In the genomic region with DNA sequence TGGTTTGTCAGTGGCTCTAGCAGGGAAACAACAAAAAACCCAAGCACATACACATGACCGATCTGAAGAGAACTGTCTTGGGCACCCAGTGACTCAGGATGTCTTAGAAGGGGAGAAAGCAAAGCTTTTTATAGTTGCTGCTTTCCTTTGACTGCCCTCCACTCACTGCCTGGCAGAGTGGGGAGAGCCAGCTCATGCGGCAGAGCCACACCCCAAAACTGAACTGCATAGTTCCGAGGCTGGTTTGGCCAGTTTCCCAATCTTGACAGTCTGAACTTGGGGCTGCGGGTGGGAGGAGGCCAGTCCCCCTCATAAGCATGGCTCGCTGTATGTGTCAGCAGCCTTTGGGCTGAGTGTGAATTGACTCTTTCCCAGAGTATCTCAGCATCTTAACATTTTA, we compare ENCODE assay signal across 8 mouse cellular contexts. TPM values are rescaled to one million over a fixed set of nuclear protein-coding genes. Genes with fewer than 3 reads are reported as not detected.
A peak's percentile ranks its signal among the peaks of the same experiment; 100 is the strongest.
DNase-seq lines count a peak whose midpoint lies in the region; ATAC-seq and TF ChIP-seq lines count a peak whose summit lies in the region.

No protein-coding gene starts in this region.

- H3K9ac ChIP-seq in forebrain, postnatal 0 days, result no peak overlapping the region

- peak; percentile 29 to 38 for DNase-seq in kidney, postnatal 4 days
- no peak for DNase-seq in kidney, postnatal 36 days
- peak; percentile 62 for DNase-seq in brain, embryonic 14.5 days (ENCODE audit: low read depth)
- no peak for DNase-seq in forebrain, postnatal 0 days
- DNase-seq in lung, postnatal 4 days, result peak; percentile 51 to 56
- DNase-seq in retina, embryonic 14.5 days (ENCODE audit: low spot score), result no peak
- no peak for DNase-seq in cerebellum, postnatal 36 days
- no peak for DNase-seq in cerebellum, adult 18-20 months

- no peaks in the 10 kb centered on the region for H3K27me3 ChIP-seq in forebrain, postnatal 0 days (ENCODE audit: insufficient read depth, low read length)

- peaks cover 43% of the 10 kb centered on the region for H3K36me3 ChIP-seq in forebrain, postnatal 0 days (ENCODE audit: insufficient read depth)

- H3K4me1 ChIP-seq in forebrain, postnatal 0 days (ENCODE audit: insufficient read depth), result no peaks in the 10 kb centered on the region

- H3K4me2 ChIP-seq in forebrain, postnatal 0 days (ENCODE audit: low read depth), result no peak overlapping the region

- ATAC-seq in forebrain, postnatal 0 days, result peak; percentile 12

- no peaks in the 10 kb centered on the region for H3K9me3 ChIP-seq in forebrain, postnatal 0 days (ENCODE audit: low read length)

- H3K4me3 ChIP-seq in forebrain, postnatal 0 days (ENCODE audit: low read depth, low read length), result no peak overlapping the region

- TF ChIP-seq POLR2A in brain, embryonic 14.5 days (IDR thresholded peaks at IDR 0.05; ENCODE audit: borderline replicate concordance, extremely low read depth, insufficient read depth, insufficient read length, poor library complexity, severe bottlenecking), result no peak

- WGBS in forebrain, postnatal 0 days, result 23% methylated on average over 5 of the region's 5 CpGs

- H3K27ac ChIP-seq in forebrain, postnatal 0 days (ENCODE audit: low read depth, low read length), result 0 out of 2 replicates have a peak overlapping the region, but pooled peaks have one; percentile 5

- TF ChIP-seq CTCF in brain, embryonic 14.5 days (IDR thresholded peaks at IDR 0.05; ENCODE audit: borderline replicate concordance, extremely low read depth, insufficient read depth, insufficient read length), result no peak
- TF ChIP-seq CTCF in forebrain, postnatal 0 days (IDR thresholded peaks at IDR 0.05; ENCODE audit: low read depth), result no peak

RNA-seq across cellular contexts. Expression of a gene that starts 11.7 kb away (rescaled TPM):
- polyA plus RNA-seq in brain, embryonic 14.5 days (2012; rRNA removed), result 545 and 624 TPM in 2 replicates
- total RNA-seq in forebrain, postnatal 0 days (2014; rRNA removed), result 1,041 and 1,060 TPM in 2 replicates
- 4,009 and 4,204 TPM in 2 replicates for polyA plus RNA-seq in forebrain, postnatal 0 days (2015; fragmentation: Nextera tagmentation; extraction: Ambion mirVana)

RNA-seq across cellular contexts. Expression of a gene that starts 51.5 kb away (rescaled TPM):
- polyA plus RNA-seq in brain, embryonic 14.5 days (2012; rRNA removed), result 16.1 and 16.3 TPM in 2 replicates
- total RNA-seq in forebrain, postnatal 0 days (2014; rRNA removed), result 24.3 and 25.1 TPM in 2 replicates
- polyA plus RNA-seq in forebrain, postnatal 0 days (2015; fragmentation: Nextera tagmentation; extraction: Ambion mirVana), result 13.1 and 13.3 TPM in 2 replicates

Comparison
In these comparisons a context has a peak if more than half of its experiments do, and no peak if none do; other contexts are left out.
1. DNase-seq: peak in kidney, postnatal 4 days (2 of 2), brain, embryonic 14.5 days (single experiment) and lung, postnatal 4 days (2 of 2); none in kidney, postnatal 36 days (0 of 2), forebrain, postnatal 0 days (single experiment), retina, embryonic 14.5 days (single experiment), cerebellum, postnatal 36 days (0 of 2) and cerebellum, adult 18-20 months (0 of 2).